Mouse (Mus musculus) frontal cortex, adult 2 months (tissue): ENCODE data around the gene Il9r. TPM values are rescaled to one million over a fixed set of nuclear protein-coding genes. Genes with fewer than 3 reads are reported as not detected.

ENCODE experiments used
- DNase-seq, 2 experiments: peaks; one replicate each; pipeline ENCODE4 v3.0.0; 2022; ENCODE audit warnings: low spot score in 1 of 2; ENCODE audit errors: extremely low spot score in 1 of 2
- polyA plus RNA-seq: library from polyadenylated mRNA; depleted of rRNA; stranded (reverse); fragments of >200 nt; gene quantifications from 2 replicates; pipeline ENCODE4 v1.2.3, GENCODE M21; 2012

Gene Il9r
- polyA plus RNA-seq, 1 experiment = not detected

GRCm38 (mm10) chr11:32227555-32227954, 27.5 kb upstream of the Il9r start:
- no peak for DNase-seq

GRCm38 (mm10) chr11:32227041-32227440, 27.0 kb upstream of the Il9r start:
- DNase-seq = no peak

- peak; percentile 75 to 91 for DNase-seq
Measured at GRCm38 (mm10) chr11:32226124-32226871, 26.2 kb upstream of the Il9r start, which contains the start of gene Mpg. TSS of gene Mpg (plus strand) at chr11:32226505.

GRCm38 (mm10) chr11:32225222-32226104, 25.4 kb upstream of the Il9r start:
- DNase-seq = no peak

- DNase-seq = no peak
Measured at GRCm38 (mm10) chr11:32224468-32225139, 24.5 kb upstream of the Il9r start.

GRCm38 (mm10) chr11:32223297-32223967, 23.4 kb upstream of the Il9r start:
- DNase-seq = no peak

- no peak for DNase-seq
Measured at GRCm38 (mm10) chr11:32222570-32223194, 22.6 kb upstream of the Il9r start.

GRCm38 (mm10) chr11:32221951-32222409, 21.9 kb upstream of the Il9r start, which contains the start of gene Rhbdf1:
TSS of gene Rhbdf1 (minus strand) at chr11:32222300.
- no peak for DNase-seq

- DNase-seq = no peak
Measured at GRCm38 (mm10) chr11:32221225-32221950, 21.3 kb upstream of the Il9r start.

- DNase-seq = no peak
Measured at GRCm38 (mm10) chr11:32220607-32221224, 20.6 kb upstream of the Il9r start.

GRCm38 (mm10) chr11:32219287-32219686, 19.2 kb upstream of the Il9r start:
- no peak for DNase-seq

- no peak for DNase-seq
Measured at GRCm38 (mm10) chr11:32218501-32219050, 18.5 kb upstream of the Il9r start.

GRCm38 (mm10) chr11:32216851-32217250, 16.8 kb upstream of the Il9r start:
- DNase-seq = peak in 1 of 2 experiments; percentile 85

- no peak for DNase-seq
Measured at GRCm38 (mm10) chr11:32215372-32216162, 15.5 kb upstream of the Il9r start.

GRCm38 (mm10) chr11:32210623-32211022, 10.5 kb upstream of the Il9r start:
- DNase-seq = no peak

- DNase-seq = peak; percentile 96 to 98
Measured at GRCm38 (mm10) chr11:32205058-32205873, 5.2 kb upstream of the Il9r start, which contains the start of gene Snrnp25. TSS of gene Snrnp25 (plus strand) at chr11:32205415.
